Mouse (Mus musculus) cerebral cortex, adult 2 months (tissue): ENCODE measurements around the gene C130073F10Rik.

ENCODE experiments used
- WGBS: fragments of 180-500 bp; shearing (Covaris S2); methylation state at CpG from one replicate; pipeline ENCODE4 v1.1.7; 2018; 5-methylcytosine and 5-hydroxymethylcytosine counted together

The C130073F10Rik gene

GRCm38 (mm10) chr4:101893656-101894420 is at the start of gene C130073F10Rik:
TSS of gene C130073F10Rik (minus strand) at chr4:101893789.
- WGBS: 89% methylated on average over 7 of the region's 7 CpGs

GRCm38 (mm10) chr4:101940107-101940506 is 46.5 kb upstream of the C130073F10Rik start, which contains the start of gene Gm12794:
TSS of gene Gm12794 (plus strand) at chr4:101940407.
- WGBS: 75% methylated on average over 2 of the region's 2 CpGs

DNA sequence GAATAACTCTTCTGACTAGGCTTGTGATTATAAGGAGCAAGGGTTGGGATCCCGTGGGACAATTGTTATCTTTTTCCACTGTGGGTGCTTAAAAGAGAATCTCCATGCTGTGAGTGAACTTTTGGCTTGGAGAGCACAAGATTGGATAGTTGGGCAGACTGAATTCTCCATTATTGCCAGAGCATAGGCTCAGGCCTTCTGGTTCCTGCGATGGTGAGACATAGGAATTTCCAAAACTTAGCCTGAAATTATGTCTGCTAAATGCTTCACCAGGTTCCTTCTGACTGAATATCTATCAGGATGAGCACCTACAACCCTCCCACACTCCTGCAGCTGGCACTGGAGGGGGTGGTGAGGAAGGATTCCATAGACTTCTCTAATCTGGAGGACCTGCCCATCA is 15.2 kb upstream of the C130073F10Rik start, which contains the start of gene Gm12800:
Gene Gm12800 (plus strand): TSS at position 301 of the 400 bp plus-strand sequence.
- 98% methylated on average over 2 of the region's 2 CpGs for WGBS

DNA sequence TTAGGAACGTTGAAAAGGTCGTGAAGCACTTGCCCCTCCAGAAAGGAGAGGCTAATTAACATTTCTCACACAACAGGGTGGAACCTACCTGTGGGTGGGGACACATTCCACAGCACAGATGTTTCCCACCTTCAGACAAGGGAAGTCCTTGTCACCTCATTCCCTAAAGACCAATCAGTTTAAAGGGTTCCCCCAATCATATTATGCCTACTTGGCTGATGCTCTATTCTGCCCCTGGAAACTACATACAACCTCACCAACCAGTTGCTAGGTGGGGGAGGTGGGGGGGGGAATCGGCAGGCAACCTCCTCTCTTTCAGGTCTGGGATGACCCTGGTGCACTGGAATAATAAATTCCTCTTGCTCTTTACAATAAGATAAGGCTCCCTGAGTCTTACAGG is 9.9 kb downstream of the C130073F10Rik start:
- 49% methylated on average over 3 of the region's 3 CpGs for WGBS

GRCm38 (mm10) chr4:101875687-101876086 is 17.9 kb downstream of the C130073F10Rik start:
- WGBS: 91% methylated on average over 15 of the region's 15 CpGs

GRCm38 (mm10) chr4:101872031-101872430 is 21.6 kb downstream of the C130073F10Rik start:
- 41% methylated on average over 2 of the region's 2 CpGs for WGBS

DNA sequence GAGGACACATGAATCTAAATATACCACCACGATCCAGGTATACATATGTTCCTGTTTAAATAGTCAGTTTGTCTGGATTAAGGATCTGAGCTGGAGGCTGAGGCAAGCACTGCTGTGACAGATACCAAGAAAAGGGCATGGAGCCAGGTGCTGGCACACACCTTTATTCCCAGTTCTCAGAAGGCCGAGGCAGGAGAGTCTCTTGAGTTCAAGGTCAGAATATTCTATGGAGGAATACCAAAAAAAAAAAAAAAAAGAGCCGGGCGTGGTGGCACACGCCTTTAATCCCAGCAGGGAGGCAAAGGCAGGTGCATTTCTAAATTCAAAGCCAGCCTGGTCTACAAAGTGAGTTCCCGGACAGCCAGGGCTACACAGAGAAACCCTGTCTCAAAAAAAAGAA is 31.3 kb downstream of the C130073F10Rik start:
- 90% methylated on average over 6 of the region's 6 CpGs for WGBS

- WGBS: 40% methylated on average over 6 of the region's 6 CpGs
These were observed 32.7 kb downstream of the C130073F10Rik start for GRCm38 (mm10) chr4:101860873-101861272.

GRCm38 (mm10) chr4:101850908-101851307 is 42.7 kb downstream of the C130073F10Rik start:
- 66% methylated on average over 2 of the region's 2 CpGs for WGBS

- 88% methylated on average over 4 of the region's 4 CpGs for WGBS
These were observed 49.7 kb downstream of the C130073F10Rik start, which contains the start of gene B020004J07Rik for GRCm38 (mm10) chr4:101843923-101844322. TSS of gene B020004J07Rik (minus strand) at chr4:101844023.
